Mouse (Mus musculus): ENCODE measurements at regions not wholly inside any gene's neighbourhood (a gene's known extent, or its start where the extent isn't known, plus 50 kb on each side); places are given as distances from the start of the nearest gene placed in this dataset.

DNA sequence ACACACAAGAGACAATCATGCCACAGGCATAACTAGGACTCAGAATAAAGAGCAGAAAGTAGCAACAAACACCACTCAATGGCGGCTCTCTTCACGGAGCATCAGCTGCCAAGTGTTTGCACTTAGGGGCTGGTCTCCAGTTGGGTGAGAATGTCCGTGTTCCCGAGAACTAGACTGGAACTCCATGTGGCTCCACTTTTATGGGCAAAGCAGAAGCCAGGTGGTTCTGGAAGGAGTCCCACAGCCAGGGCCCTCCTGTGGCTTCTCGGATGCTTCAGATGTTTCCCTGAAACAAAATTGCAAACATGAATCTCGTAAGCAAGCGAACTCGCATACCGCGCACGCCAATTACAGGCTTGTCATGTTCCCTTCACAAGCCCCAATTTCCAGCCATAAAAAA, 113.7 kb upstream of the Mgmt start:
- no peak overlapping the region for H3K27ac ChIP-seq (replicated peaks)
- no peaks in the 10 kb centered on the region for H3K9me3 ChIP-seq
- H3K27me3 ChIP-seq (replicated peaks; ENCODE audit: low read depth, poor library complexity, severe bottlenecking): no peaks in the 10 kb centered on the region
- WGBS: 93% methylated on average over 11 of the region's 11 CpGs
- no peaks in the 10 kb centered on the region for H3K4me1 ChIP-seq
- H3K4me3 ChIP-seq: no peak overlapping the region
- H3K36me3 ChIP-seq (replicated peaks): no peaks in the 10 kb centered on the region
- no peak for DNase-seq (ENCODE audit: low spot score)

GRCm38 (mm10) chr7:136791162-136791561, 103.3 kb upstream of the Mgmt start:
- peak; percentile 35 for DNase-seq (ENCODE audit: low spot score)

DNA sequence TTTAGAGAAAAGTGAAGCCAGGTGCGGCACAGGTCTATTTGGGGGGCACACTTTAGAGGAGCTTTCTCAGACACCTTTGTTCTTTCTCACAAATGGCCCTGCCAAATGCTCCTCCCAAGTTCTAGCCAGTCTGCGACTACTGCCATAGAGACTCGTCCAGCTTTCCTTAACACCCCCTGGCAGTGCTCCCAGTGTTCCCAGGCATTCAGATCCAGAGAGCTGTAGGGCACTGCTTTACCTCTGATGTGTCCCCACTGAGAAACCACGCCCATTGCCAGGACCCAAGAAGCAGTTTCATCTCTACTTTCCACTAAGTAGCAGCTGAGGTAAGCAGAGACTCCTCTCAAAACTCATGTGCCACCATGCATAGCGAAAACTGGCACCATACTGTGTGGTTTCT, 102.3 kb upstream of the Mgmt start:
- Histone ChIP-seq H3K27me3 (replicated peaks; ENCODE audit: low read depth, poor library complexity, severe bottlenecking) (peaks cover 5% of the 10 kb centered on the region; the same call in 1 of the 2 replicates), H3K36me3 (replicated peaks) (no peaks in the 10 kb centered on the region), H3K4me3 (no peak overlapping the region), H3K27ac (replicated peaks) (peak overlapping the region; percentile 71; the same call in 1 of the 2 replicates), H3K9me3 (no peaks in the 10 kb centered on the region), H3K4me1 (peaks cover 24% of the 10 kb centered on the region)
- no peak for DNase-seq (ENCODE audit: low spot score)
- WGBS: 82% methylated on average over 5 of the region's 5 CpGs

More at GRCm38 (mm10) chr7:136791162-136791561, 103.3 kb upstream of the Mgmt start:
- Histone ChIP-seq H3K27me3 (replicated peaks; ENCODE audit: low read depth, poor library complexity, severe bottlenecking) (peaks cover 5% of the 10 kb centered on the region; the same call in 1 of the 2 replicates), H3K27ac (replicated peaks) (peak overlapping the region; percentile 71), H3K4me3 (no peak overlapping the region), H3K9me3 (no peaks in the 10 kb centered on the region), H3K4me1 (peaks cover 21% of the 10 kb centered on the region), H3K36me3 (replicated peaks) (no peaks in the 10 kb centered on the region)
- 58% methylated on average over 2 of the region's 2 CpGs for WGBS

- no peak overlapping the region for H3K27ac ChIP-seq (replicated peaks)
- H3K27me3 ChIP-seq (replicated peaks; ENCODE audit: low read depth, poor library complexity, severe bottlenecking): peaks cover 11% of the 10 kb centered on the region
- no peak for DNase-seq (ENCODE audit: low spot score)
- H3K4me1 ChIP-seq: peaks cover 30% of the 10 kb centered on the region
- no peaks in the 10 kb centered on the region for H3K36me3 ChIP-seq (replicated peaks)
- no peak overlapping the region for H3K4me3 ChIP-seq
- H3K9me3 ChIP-seq: no peaks in the 10 kb centered on the region
These were observed 98.0 kb upstream of the Mgmt start for GRCm38 (mm10) chr7:136796415-136796814.

- peak; percentile 67 for DNase-seq (ENCODE audit: low spot score)
- 34% methylated on average over 11 of the region's 11 CpGs for WGBS
- no peaks in the 10 kb centered on the region for H3K36me3 ChIP-seq (replicated peaks)
- peaks cover 22% of the 10 kb centered on the region for H3K4me1 ChIP-seq
- peak overlapping the region; percentile 66 for H3K27ac ChIP-seq (replicated peaks)
- H3K9me3 ChIP-seq: no peaks in the 10 kb centered on the region
- no peak overlapping the region for H3K4me3 ChIP-seq
- H3K27me3 ChIP-seq (replicated peaks; ENCODE audit: low read depth, poor library complexity, severe bottlenecking): peaks cover 11% of the 10 kb centered on the region
These were observed 96.5 kb upstream of the Mgmt start for GRCm38 (mm10) chr7:136797780-136798435.

GRCm38 (mm10) chr7:136798605-136799004, 95.8 kb upstream of the Mgmt start:
- Histone ChIP-seq H3K4me1 (peaks cover 22% of the 10 kb centered on the region), H3K9me3 (no peaks in the 10 kb centered on the region), H3K4me3 (no peak overlapping the region), H3K27ac (replicated peaks) (no peak overlapping the region), H3K36me3 (replicated peaks) (no peaks in the 10 kb centered on the region), H3K27me3 (replicated peaks; ENCODE audit: low read depth, poor library complexity, severe bottlenecking) (peaks cover 11% of the 10 kb centered on the region)
- 89% methylated on average over 3 of the region's 3 CpGs for WGBS
- no peak for DNase-seq (ENCODE audit: low spot score)

DNA sequence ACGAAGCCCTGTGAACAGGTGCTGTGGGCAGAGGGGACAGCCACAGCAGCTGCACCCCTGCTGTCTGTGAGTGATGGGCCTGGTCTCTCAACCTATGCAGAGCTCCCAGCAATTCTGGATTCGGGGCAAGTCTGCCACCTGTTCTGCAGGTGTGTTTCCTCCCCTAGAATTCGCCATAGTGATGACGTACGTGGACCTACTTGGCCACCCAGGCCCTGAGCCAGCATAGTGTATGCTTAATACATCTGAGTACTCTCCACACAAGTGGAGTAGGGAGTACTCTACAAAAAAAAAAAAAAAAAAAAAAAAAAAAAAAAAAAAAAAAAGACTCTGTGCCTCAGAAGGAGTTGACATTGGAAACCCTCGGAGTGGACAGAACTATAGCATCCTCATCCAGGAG, 87.3 kb upstream of the Mgmt start:
- no peaks in the 10 kb centered on the region for H3K27me3 ChIP-seq (replicated peaks; ENCODE audit: low read depth, poor library complexity, severe bottlenecking)
- no peak overlapping the region for H3K4me3 ChIP-seq
- H3K27ac ChIP-seq (replicated peaks): no peak overlapping the region
- 0 out of 2 replicates have a peak, but pooled peaks cover 2% of the 10 kb centered on the region for H3K4me1 ChIP-seq
- peaks cover 3% of the 10 kb centered on the region; the same call in 1 of the 2 replicates for H3K9me3 ChIP-seq
- 88% methylated on average over 6 of the region's 6 CpGs for WGBS
- no peaks in the 10 kb centered on the region for H3K36me3 ChIP-seq (replicated peaks)
- DNase-seq (ENCODE audit: low spot score): no peak

DNA sequence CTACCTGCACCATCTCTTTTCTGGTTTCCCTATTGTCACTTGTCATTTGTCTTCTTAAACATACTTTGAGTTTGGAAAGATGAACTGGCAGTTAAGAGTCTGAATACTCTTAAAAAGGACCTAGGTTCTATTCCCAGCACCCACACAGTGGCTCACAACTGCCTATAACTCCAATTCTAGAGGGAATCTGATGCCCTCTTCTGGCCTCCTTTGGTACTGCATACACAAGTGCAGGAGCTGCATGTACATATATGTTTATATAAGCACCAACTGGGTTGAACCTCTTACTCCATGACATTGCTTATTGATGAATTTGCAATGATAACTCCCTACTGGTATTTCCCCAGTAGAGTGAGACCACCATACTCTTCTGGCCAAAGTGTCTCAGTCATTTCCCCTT, 86.4 kb upstream of the Mgmt start:
- Histone ChIP-seq H3K36me3 (replicated peaks) (no peaks in the 10 kb centered on the region), H3K27ac (replicated peaks) (no peak overlapping the region), H3K4me1 (0 out of 2 replicates have a peak, but pooled peaks cover 2% of the 10 kb centered on the region), H3K4me3 (no peak overlapping the region), H3K9me3 (peaks cover 3% of the 10 kb centered on the region; the same call in 1 of the 2 replicates), H3K27me3 (replicated peaks; ENCODE audit: low read depth, poor library complexity, severe bottlenecking) (no peaks in the 10 kb centered on the region)
- DNase-seq (ENCODE audit: low spot score): no peak

DNA sequence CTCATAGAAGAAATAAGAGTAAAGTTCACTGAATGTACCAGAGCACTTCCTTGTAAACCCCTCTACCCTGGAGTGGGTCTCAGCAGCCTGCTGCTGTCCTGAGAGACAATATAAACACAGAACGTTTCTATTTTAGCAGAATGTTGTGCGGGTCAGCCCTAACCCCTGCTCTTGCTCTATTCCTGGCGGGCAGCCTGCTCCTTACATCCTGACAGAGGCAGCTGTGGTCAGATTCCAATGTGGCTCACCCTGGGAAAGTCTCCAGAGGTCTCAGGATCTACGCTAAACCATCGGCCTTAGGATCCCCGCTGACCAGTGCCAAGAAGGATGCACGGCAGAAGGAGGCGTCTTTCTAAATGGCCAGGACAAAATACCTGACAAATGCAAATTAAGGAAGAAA, 84.8 kb upstream of the Mgmt start:
- Histone ChIP-seq H3K9me3 (peaks cover 3% of the 10 kb centered on the region; the same call in 1 of the 2 replicates), H3K36me3 (replicated peaks) (no peaks in the 10 kb centered on the region), H3K27me3 (replicated peaks; ENCODE audit: low read depth, poor library complexity, severe bottlenecking) (no peaks in the 10 kb centered on the region), H3K27ac (replicated peaks) (no peak overlapping the region), H3K4me1 (0 out of 2 replicates have a peak, but pooled peaks cover 5% of the 10 kb centered on the region), H3K4me3 (no peak overlapping the region)
- no peak for DNase-seq (ENCODE audit: low spot score)
- WGBS: 82% methylated on average over 8 of the region's 8 CpGs

DNA sequence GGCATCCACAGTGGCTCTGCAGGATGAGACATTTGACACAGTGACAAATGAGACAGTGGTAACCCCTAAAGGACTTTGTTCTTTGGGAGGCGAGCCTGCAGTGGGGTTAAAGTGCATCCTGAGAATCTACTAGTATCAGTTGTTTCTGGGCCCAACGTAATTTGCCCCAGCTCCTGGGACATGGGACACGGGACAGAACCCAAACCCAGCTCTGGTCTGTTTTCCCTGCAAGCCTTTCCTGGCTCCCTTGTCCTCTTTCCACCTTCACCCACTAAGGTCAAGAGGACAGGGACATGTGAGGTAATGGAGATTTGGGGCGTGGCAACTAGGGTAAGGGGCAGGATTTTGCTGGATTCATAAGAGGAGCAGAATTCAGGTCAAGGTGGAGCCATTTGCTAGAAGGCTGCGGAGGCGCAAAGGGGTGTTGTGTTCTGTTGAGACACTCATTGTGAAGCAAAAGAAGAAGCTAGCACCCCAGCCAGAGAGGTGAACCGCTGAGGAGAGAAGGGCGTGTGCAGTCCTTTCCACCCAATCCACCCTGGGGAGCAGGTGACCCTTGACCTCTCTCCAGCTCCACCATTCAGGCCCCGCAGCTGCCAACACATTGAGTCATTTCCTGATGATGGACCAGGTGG, 80.6 kb upstream of the Mgmt start:
- 78% methylated on average over 9 of the region's 9 CpGs for WGBS
- Histone ChIP-seq H3K9me3 (no peaks in the 10 kb centered on the region), H3K27me3 (replicated peaks; ENCODE audit: low read depth, poor library complexity, severe bottlenecking) (no peaks in the 10 kb centered on the region), H3K4me3 (no peak overlapping the region), H3K27ac (replicated peaks) (no peak overlapping the region), H3K4me1 (0 out of 2 replicates have a peak, but pooled peaks cover 4% of the 10 kb centered on the region), H3K36me3 (replicated peaks) (no peaks in the 10 kb centered on the region)
- DNase-seq (ENCODE audit: low spot score): no peak

- H3K4me1 ChIP-seq: 0 out of 2 replicates have a peak, but pooled peaks cover 4% of the 10 kb centered on the region
- H3K27ac ChIP-seq (replicated peaks): no peak overlapping the region
- no peaks in the 10 kb centered on the region for H3K27me3 ChIP-seq (replicated peaks; ENCODE audit: low read depth, poor library complexity, severe bottlenecking)
- no peak overlapping the region for H3K4me3 ChIP-seq
- 79% methylated on average over 6 of the region's 6 CpGs for WGBS
- no peak for DNase-seq (ENCODE audit: low spot score)
- H3K9me3 ChIP-seq: no peaks in the 10 kb centered on the region
- H3K36me3 ChIP-seq (replicated peaks): no peaks in the 10 kb centered on the region
These were observed 79.7 kb upstream of the Mgmt start for GRCm38 (mm10) chr7:136814751-136815150.

- no peak overlapping the region for H3K27ac ChIP-seq (replicated peaks)
- no peaks in the 10 kb centered on the region for H3K9me3 ChIP-seq
- 62% methylated on average over 4 of the region's 4 CpGs for WGBS
- H3K27me3 ChIP-seq (replicated peaks; ENCODE audit: low read depth, poor library complexity, severe bottlenecking): peaks cover 5% of the 10 kb centered on the region; the same call in 1 of the 2 replicates
- no peak overlapping the region for H3K4me3 ChIP-seq
- no peaks in the 10 kb centered on the region for H3K36me3 ChIP-seq (replicated peaks)
- peaks cover 19% of the 10 kb centered on the region for H3K4me1 ChIP-seq
- no peak for DNase-seq (ENCODE audit: low spot score)
These were observed 74.1 kb upstream of the Mgmt start for GRCm38 (mm10) chr7:136820291-136820690.

GRCm38 (mm10) chr7:136825647-136826046, 68.8 kb upstream of the Mgmt start:
- Histone ChIP-seq H3K4me1 (peaks cover 22% of the 10 kb centered on the region), H3K4me3 (peak overlapping the region; percentile 39), H3K27me3 (replicated peaks; ENCODE audit: low read depth, poor library complexity, severe bottlenecking) (peaks cover 20% of the 10 kb centered on the region; the same call in 1 of the 2 replicates), H3K9me3 (no peaks in the 10 kb centered on the region), H3K36me3 (replicated peaks) (no peaks in the 10 kb centered on the region), H3K27ac (replicated peaks) (no peak overlapping the region)
- DNase-seq (ENCODE audit: low spot score): peak; percentile 49
- WGBS: 25% methylated on average over 16 of the region's 16 CpGs
